Comparison of ENCODE assay signal across 29 mouse cellular contexts in genomic region chr11:31981830-31982229, GRCm38 (mm10). TPM values are rescaled to one million over a fixed set of nuclear protein-coding genes. Genes with fewer than 3 reads are reported as not detected.
DNase-seq lines count a peak whose midpoint lies in the region; TF ChIP-seq lines count a peak whose summit lies in the region.
"Had no signal": no experiment of that assay in that cellular context is flagged by ENCODE, and none has a peak within 500 bp of the region (broad histone marks: within the 10 kb centered on the region; RNA-seq: fewer than 3 reads in every experiment).

No protein-coding gene starts in this region.

- H3K27me3 ChIP-seq in CH12.LX (replicated peaks) (no peaks in the 10 kb centered on the region), ES-Bruce4 (ENCODE audit: control insufficient read depth, insufficient read depth, low read length, poor library complexity, severe bottlenecking) (no peaks in the 10 kb centered on the region), MEL (ENCODE audit: control insufficient read depth in 1 of 2, insufficient read depth in 2 of 2, low read length in 2 of 2) (no peaks in the 10 kb centered on the region)
- H3K27me3 ChIP-seq in cerebellum, adult 2 months (ENCODE audit: control insufficient read depth, insufficient read depth, low read length), result no peaks in the 10 kb centered on the region
- H3K27me3 ChIP-seq: embryonic facial prominence, embryonic 12.5 days; forebrain, embryonic 13.5 days; forebrain, embryonic 15.5 days had no signal

- H3K79me2 ChIP-seq in CH12.LX (replicated peaks; ENCODE audit: control insufficient read depth, extremely low read depth, insufficient read depth, poor library complexity, severe bottlenecking), result no peaks in the 10 kb centered on the region
- H3K79me2 ChIP-seq in MEL (ENCODE audit: control insufficient read depth, insufficient read depth, low read length, poor library complexity), result no peaks in the 10 kb centered on the region; the same call in 1 of the 2 replicates

- H3K4me3 ChIP-seq in CH12.LX (replicated peaks in 1 of 3; ENCODE audit: low read depth in 2 of 3, low read length in 2 of 3, poor library complexity in 1 of 3), result peak overlapping the region; percentile 10 to 23 (median 18)
- H3K4me3 ChIP-seq in ES-Bruce4 (ENCODE audit: low read depth, low read length), result peak overlapping the region; percentile 27
- peak overlapping the region; percentile 75 to 92 for H3K4me3 ChIP-seq in MEL (ENCODE audit: control insufficient read depth in 1 of 2, insufficient read depth in 1 of 2, low read depth in 2 of 2, low read length in 2 of 2)
- H3K4me3 ChIP-seq in cerebellum, adult 2 months (replicated peaks; ENCODE audit: insufficient read depth, low read depth, low read length), result no peak overlapping the region
- H3K4me3 ChIP-seq: embryonic facial prominence, embryonic 10.5 days; embryonic facial prominence, embryonic 12.5 days; forebrain, embryonic 13.5 days; forebrain, embryonic 15.5 days had no signal

- intact Hi-C loops in heart, postnatal 25 days (cut with DNase I), result no loop called here

- in situ Hi-C loops in CH12.LX (cut with MboI; ENCODE audit: low pct_ligation_motif_present, low pct_unique_long_range_greater_than_20kb, low sequenced_read_pairs), result loop anchor here (25.0 kb wide), 1 partner anchor 330 kb away; the partner anchor contains the start of gene Hbq1a

- peaks cover 0 to 36% of the 10 kb centered on the region in 2 experiments; a peak in 2 of 4 replicates for H3K4me1 ChIP-seq in CH12.LX (ENCODE audit: control insufficient read depth in 1 of 2, insufficient read depth in 2 of 2)
- H3K4me1 ChIP-seq in ES-Bruce4 (ENCODE audit: control insufficient read depth, insufficient read depth, low read length), result no peaks in the 10 kb centered on the region
- peaks cover 5 to 10% of the 10 kb centered on the region in 2 experiments; a peak in 2 of 4 replicates for H3K4me1 ChIP-seq in MEL (ENCODE audit: control insufficient read depth in 1 of 2, insufficient read depth in 2 of 2, low read length in 2 of 2)
- no peaks in the 10 kb centered on the region for H3K4me1 ChIP-seq in cerebellum, adult 2 months (ENCODE audit: control insufficient read depth, insufficient read depth, low read length)
- H3K4me1 ChIP-seq: embryonic facial prominence, embryonic 10.5 days; embryonic facial prominence, embryonic 12.5 days; forebrain, embryonic 13.5 days; forebrain, embryonic 15.5 days had no signal

- 90% methylated on average over 7 of the region's 7 CpGs for WGBS in cerebellum, adult 2 months

- dilution Hi-C loops in CH12.LX (cut with MboI; ENCODE audit: extremely low pct_ligation_motif_present, extremely low pct_unique_long_range_greater_than_20kb, low sequenced_read_pairs), result no loop called here

- H3K27ac ChIP-seq in CH12.LX (ENCODE audit: insufficient read depth, low read depth) (no peak overlapping the region), ES-Bruce4 (ENCODE audit: insufficient read depth, low read length) (peak overlapping the region; percentile 90), MEL (ENCODE audit: control insufficient read depth, low read depth, low read length) (peak overlapping the region; percentile 85)
- no peak overlapping the region for H3K27ac ChIP-seq in cerebellum, adult 2 months (ENCODE audit: insufficient read depth, low read length)
- H3K27ac ChIP-seq: embryonic facial prominence, embryonic 10.5 days; embryonic facial prominence, embryonic 12.5 days; forebrain, embryonic 13.5 days; forebrain, embryonic 15.5 days had no signal

- H3K4me2 ChIP-seq in CH12.LX (ENCODE audit: insufficient read depth, low read depth, poor library complexity, severe bottlenecking), result peak overlapping the region; percentile 77
- H3K4me2 ChIP-seq: embryonic facial prominence, embryonic 12.5 days; forebrain, embryonic 13.5 days; forebrain, embryonic 15.5 days had no signal

- TF ChIP-seq EP300 in CH12.LX (IDR thresholded peaks at IDR 0.05; ENCODE audit: low read length), result no peak
- no peak for TF ChIP-seq EP300 in ES-Bruce4 (IDR thresholded peaks at IDR 0.05; ENCODE audit: insufficient read depth, low read depth, low read length)
- TF ChIP-seq EP300 in MEL (IDR thresholded peaks at IDR 0.05; ENCODE audit: low read depth in 1 of 2, low read length in 2 of 2), result no peak

- H3K9me3 ChIP-seq in CH12.LX (replicated peaks; ENCODE audit: low read length) (no peaks in the 10 kb centered on the region), ES-Bruce4 (replicated peaks; ENCODE audit: control insufficient read depth, insufficient read depth, low read length, poor library complexity, severe bottlenecking) (0 out of 2 replicates have a peak, but pooled peaks cover 4% of the 10 kb centered on the region), MEL (replicated peaks; ENCODE audit: insufficient read depth, low read length) (no peaks in the 10 kb centered on the region)
- H3K9me3 ChIP-seq: forebrain, embryonic 15.5 days; G1E had no signal

- TF ChIP-seq RAD21 in CH12.LX (IDR thresholded peaks at IDR 0.05; ENCODE audit: low read depth, low read length) (no peak), MEL (IDR thresholded peaks at IDR 0.05; ENCODE audit: low read depth, low read length) (no peak)

- H3K9ac ChIP-seq in CH12.LX (ENCODE audit: insufficient read depth, low read depth) (peak overlapping the region; percentile 5; the same call in 1 of the 2 replicates), ES-Bruce4 (ENCODE audit: low read depth, poor library complexity, severe bottlenecking) (peak overlapping the region; percentile 61), MEL (ENCODE audit: control insufficient read depth, low read depth, low read length, poor library complexity, severe bottlenecking) (peak overlapping the region; percentile 81)
- H3K9ac ChIP-seq: embryonic facial prominence, embryonic 12.5 days; forebrain, embryonic 13.5 days; forebrain, embryonic 15.5 days; forebrain, postnatal 0 days had no signal

- H3K36me3 ChIP-seq in CH12.LX (replicated peaks in 1 of 2; ENCODE audit: control insufficient read depth in 1 of 2, insufficient read depth in 1 of 2, low read length in 1 of 2) (no peaks in the 10 kb centered on the region), ES-Bruce4 (ENCODE audit: control insufficient read depth, insufficient read depth, low read length, poor library complexity, severe bottlenecking) (no peaks in the 10 kb centered on the region), MEL (ENCODE audit: control insufficient read depth in 1 of 2, insufficient read depth in 2 of 2, low read length in 2 of 2) (peaks cover 0 to 14% of the 10 kb centered on the region in 2 experiments; a peak in 2 of 4 replicates)
- H3K36me3 ChIP-seq: embryonic facial prominence, embryonic 10.5 days; embryonic facial prominence, embryonic 12.5 days; forebrain, embryonic 15.5 days; G1E had no signal

- TF ChIP-seq POLR2A in CH12.LX (IDR thresholded peaks at IDR 0.05; ENCODE audit: low read depth, low read length), result no peak
- TF ChIP-seq POLR2A in ES-Bruce4 (IDR thresholded peaks at IDR 0.05; ENCODE audit: insufficient read depth, low read length), result no peak
- no peak; a peak in 1 of 4 replicates for TF ChIP-seq POLR2A in MEL (IDR thresholded peaks at IDR 0.05; ENCODE audit: control insufficient read depth in 1 of 2, insufficient read depth in 1 of 2, low read depth in 1 of 2, low read length in 2 of 2, poor library complexity in 1 of 2)
- TF ChIP-seq POLR2A in cerebellum, adult 2 months (IDR thresholded peaks at IDR 0.05; ENCODE audit: borderline replicate concordance, insufficient read depth, low read length), result no peak

- DNase-seq in heart, adult 11 months, result peak; percentile 83
- no peak for DNase-seq in heart, postnatal 25 days (ENCODE audit: low spot score)
- peak; percentile 35 for DNase-seq in CH12.LX (ENCODE audit: extremely low read depth)
- peak; percentile 73 for DNase-seq in MEL (ENCODE audit: low read depth, low spot score)
- no peak for DNase-seq in embryo, embryonic 10.5 days (ENCODE audit: low spot score)
- DNase-seq in cerebellum, adult 2 months, result no peak
- DNase-seq in kidney, adult 9 months, result no peak
- DNase-seq: adrenal gland, adult 8-10 months; adrenal gland, postnatal 14 days; adrenal gland, postnatal 36 days; B cell, adult 2 months; cerebellum, adult 11-12 months; cerebellum, adult 8-10 months; cerebellum, adult 9-11 months; cerebellum, postnatal 14 days; cerebellum, postnatal 36 days; forebrain, postnatal 0 days had no signal

- TF ChIP-seq CTCF in CH12.LX (conservative IDR thresholded peaks at IDR 0.05 in 1 of 2, IDR thresholded peaks at IDR 0.05 in 1 of 2; ENCODE audit: low read depth in 2 of 2, low read length in 2 of 2), result no peak
- no peak for TF ChIP-seq CTCF in ES-Bruce4 (IDR thresholded peaks at IDR 0.05; ENCODE audit: low read depth, low read length)
- no peak for TF ChIP-seq CTCF in MEL (IDR thresholded peaks at IDR 0.05 in 2 of 3, conservative IDR thresholded peaks at IDR 0.05 in 1 of 3; ENCODE audit: control insufficient read depth in 1 of 3, insufficient read depth in 1 of 3, low read depth in 2 of 3, low read length in 3 of 3, poor library complexity in 1 of 3, severe bottlenecking in 1 of 3)
- no peak for TF ChIP-seq CTCF in cerebellum, adult 2 months (IDR thresholded peaks at IDR 0.05; ENCODE audit: borderline replicate concordance, insufficient read depth, low read depth, low read length)

TF ChIP-seq in CH12.LX, 34 proteins besides CTCF, POLR2A, EP300 and RAD21 (continues in another document):
- TF ChIP-seq MXI1 (IDR thresholded peaks at IDR 0.05; ENCODE audit: low read depth, low read length) (no peak), MAFK (IDR thresholded peaks at IDR 0.05; ENCODE audit: insufficient replicate concordance, low read length) (no peak)

TF ChIP-seq in MEL, 35 proteins besides CTCF, POLR2A, EP300 and RAD21 (continues in another document):
- TF ChIP-seq MAX (IDR thresholded peaks at IDR 0.05; ENCODE audit: low read length) (peak; percentile 85), USF1 (IDR thresholded peaks at IDR 0.05; ENCODE audit: low read depth, low read length) (no peak)

RNA-seq across cellular contexts. Expression of gene 4930524B15Rik, which starts 16.4 kb away (rescaled TPM):
- total RNA-seq in heart, postnatal 25 days (2021), result not detected
- not detected in 2 replicates for total RNA-seq in CH12.LX (2012; rRNA removed)
- not detected in 2 replicates for total RNA-seq in CH12.LX (2014; rRNA removed)
- polyA plus RNA-seq in CH12.LX (2012; ENCODE audit: insufficient read length, low read depth), result not detected in 2 replicates
- not detected in 2 replicates for polyA plus RNA-seq in ES-Bruce4 (2011; ENCODE audit: insufficient read depth, insufficient read length, low read depth, missing spikeins)
- not detected in 2 replicates for total RNA-seq in MEL (2012; rRNA removed)
- polyA plus RNA-seq in MEL (2012; ENCODE audit: insufficient read depth in 1 of 2, insufficient read length in 2 of 2, low read depth in 1 of 2, low replicate concordance in 2 of 2, missing spikeins in 1 of 2), result under 1 TPM in 1 of 2 experiments, not detected in 1; 0.03 TPM
- 0.16 and 0.19 TPM in 2 replicates for polyA plus RNA-seq in cerebellum, adult 2 months (2012; rRNA removed)
- total RNA-seq: adrenal gland, adult 18-20 months; adrenal gland, adult 8-10 months; adrenal gland, postnatal 14 days; adrenal gland, postnatal 36 days; common myeloid progenitor, adult 5-6 weeks; G1E had no signal
- polyA plus RNA-seq: activated CD4-positive, CD25-positive, alpha-beta regulatory T cell, adult 4 months; CD4-positive, CD25-positive, alpha-beta regulatory T cell, adult 4 months; embryonic facial prominence, embryonic 14.5 days; G1E; Patski had no signal

RNA-seq across cellular contexts. Expression of gene Nsg2, which starts 18.4 kb away (rescaled TPM):
- 1 to 10 TPM; 1.0 TPM for total RNA-seq in heart, postnatal 25 days (2021)
- total RNA-seq in CH12.LX (2012; rRNA removed) (1.4 and 2.8 TPM in 2 replicates), CH12.LX (2014; rRNA removed) (7.3 and 7.5 TPM in 2 replicates), MEL (2012; rRNA removed) (not detected in 2 replicates)
- polyA plus RNA-seq in CH12.LX (2012; ENCODE audit: insufficient read length, low read depth) (7.4 and 7.6 TPM in 2 replicates), ES-Bruce4 (2011; ENCODE audit: insufficient read depth, insufficient read length, low read depth, missing spikeins) (not detected in 2 replicates), MEL (2012; ENCODE audit: insufficient read depth in 1 of 2, insufficient read length in 2 of 2, low read depth in 1 of 2, low replicate concordance in 2 of 2, missing spikeins in 1 of 2) (not detected)
- 140 and 169 TPM in 2 replicates for polyA plus RNA-seq in cerebellum, adult 2 months (2012; rRNA removed)
- polyA plus RNA-seq: G1E, Patski had no signal

Comparison
In these comparisons a context has a peak if more than half of its experiments do, and no peak if none do; other contexts are left out.
1. DNase-seq: peak in heart, adult 11 months (single experiment), CH12.LX (single experiment) and MEL (single experiment); none in heart, postnatal 25 days (single experiment), embryo, embryonic 10.5 days (single experiment), cerebellum, adult 2 months (0 of 2) and kidney, adult 9 months (single experiment).
2. H3K27ac ChIP-seq: peak in ES-Bruce4 (single experiment) and MEL (single experiment); none in CH12.LX (single experiment) and cerebellum, adult 2 months (single experiment).
3. H3K9ac ChIP-seq: peak in every context shown above with its lines; median percentile 81 in MEL; 61 in ES-Bruce4; 5 in CH12.LX.
4. RNA of gene Nsg2, which starts 18.4 kb away (polyA plus RNA-seq): 140 to 169 TPM in cerebellum, adult 2 months; 7.4 to 7.6 TPM in CH12.LX, not detected in ES-Bruce4 and not detected in MEL; every median in the first group is over 10 times any median in the second.